Mouse (Mus musculus) left cerebral cortex, adult 8-10 months (tissue): ENCODE measurements around the gene Lcmt2. TPM values are rescaled to one million over a fixed set of nuclear protein-coding genes. Genes with fewer than 3 reads are reported as not detected.
A peak's percentile ranks its signal among the peaks of the same experiment; 100 is the strongest.

Experiments used
- DNase-seq, 2 experiments: peaks; one replicate each; pipeline ENCODE4 v3.0.0; 2022; ENCODE audit warnings: low spot score in 2 of 2
- total RNA-seq, 4 experiments: library from RNA; stranded (reverse); gene quantifications; 2 replicates each; pipeline ENCODE4 v1.2.4; 2022

The Lcmt2 gene
- total RNA-seq, 4 experiments from 2014 or later, result 7.1 to 9.8 (median 7.4) TPM

GRCm38 (mm10) chr2:121119260-121119659 lies 21.2 kb downstream of the Lcmt2 start:
- DNase-seq, result no peak

DNA sequence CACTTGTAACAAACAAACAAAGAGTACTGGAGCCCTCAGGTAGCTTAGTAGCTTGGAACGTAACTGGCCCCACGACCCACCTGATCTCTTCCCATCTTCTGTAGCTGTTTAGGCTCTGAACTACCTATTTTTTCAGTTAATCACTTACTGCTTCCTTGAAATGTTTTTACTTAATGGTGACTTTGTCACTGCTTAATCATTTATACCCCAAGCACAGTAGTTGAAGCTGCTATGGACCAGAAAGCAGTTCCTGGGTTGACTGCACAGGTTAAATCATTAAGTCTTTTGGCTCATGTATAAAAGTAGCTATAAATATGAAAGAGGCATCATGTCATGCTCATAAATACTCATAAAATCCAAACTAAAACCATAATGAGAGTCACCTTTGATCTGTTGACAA lies 25.0 kb downstream of the Lcmt2 start:
- no peak for DNase-seq

DNA sequence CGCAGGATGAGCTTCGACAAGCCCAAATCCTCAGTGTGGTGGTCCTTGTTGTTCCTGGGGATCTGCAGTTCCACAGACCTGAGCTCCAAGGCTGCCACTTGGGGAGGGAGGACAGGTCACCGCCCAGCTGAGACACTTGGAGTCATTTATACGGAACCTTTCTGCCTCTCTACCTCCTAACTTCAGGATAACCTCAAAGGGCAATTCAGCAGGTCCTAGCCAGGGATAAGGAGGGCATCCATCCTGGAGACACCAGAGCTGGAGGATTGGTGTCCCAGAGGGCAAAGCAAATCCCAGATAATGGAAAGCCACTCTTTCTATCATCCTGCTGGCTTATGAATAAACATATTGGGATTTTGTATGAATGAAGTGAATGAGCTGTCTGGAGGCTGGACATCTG lies 30.8 kb downstream of the Lcmt2 start, which contains the start of gene Tgm7:
Gene Tgm7 (minus strand): TSS at position 101 of the 400 bp plus-strand sequence.
- DNase-seq, result no peak

DNA sequence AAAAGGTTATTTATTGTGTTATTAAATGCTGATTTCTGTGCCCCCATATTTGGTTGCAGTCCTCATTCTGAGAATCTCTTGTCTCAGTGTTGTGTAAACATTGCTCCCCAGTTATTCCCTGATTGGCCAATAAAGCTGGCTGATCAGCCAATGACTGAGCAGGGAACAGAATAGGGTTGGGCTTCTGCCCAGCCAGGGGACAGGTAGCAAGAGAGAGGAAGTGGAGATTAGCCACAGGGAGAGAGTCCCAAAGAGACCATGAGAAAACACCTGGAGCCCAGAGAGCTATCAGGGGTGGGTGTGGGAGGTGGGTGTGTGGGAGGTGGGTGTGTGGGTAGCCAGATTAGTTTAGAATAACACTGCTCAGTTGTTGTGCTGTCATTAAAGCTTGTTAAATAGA lies 34.5 kb downstream of the Lcmt2 start:
- DNase-seq, result no peak

GRCm38 (mm10) chr2:121102051-121102450 lies 38.4 kb downstream of the Lcmt2 start:
- peak; percentile 31 to 44 for DNase-seq

- no peak for DNase-seq
Measured at GRCm38 (mm10) chr2:121089751-121090150, 50.7 kb downstream of the Lcmt2 start.

DNA sequence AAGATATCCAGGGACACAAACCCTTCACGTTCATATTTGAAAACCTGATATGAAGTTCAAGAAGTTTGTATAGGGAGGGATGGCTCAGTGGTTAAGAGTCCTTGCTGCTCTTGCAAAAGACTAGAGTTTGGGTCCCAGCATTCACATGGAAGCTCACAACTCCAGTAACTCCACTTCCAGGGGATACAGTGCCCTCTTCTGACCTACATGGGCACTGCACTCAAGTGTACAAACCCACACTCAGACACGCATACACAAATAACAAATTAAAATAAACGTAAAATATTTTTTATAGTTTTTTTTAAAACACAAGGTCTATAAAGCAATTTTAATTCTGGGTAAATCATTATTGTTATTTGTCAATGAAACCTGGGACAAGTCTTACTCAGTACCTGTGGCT lies 51.9 kb downstream of the Lcmt2 start:
- no peak for DNase-seq

GRCm38 (mm10) chr2:121085480-121086185 lies 54.8 kb downstream of the Lcmt2 start, which contains the start of gene Tgm5:
Gene Tgm5 (minus strand): TSS chr2:121085841.
- DNase-seq, result no peak

DNA sequence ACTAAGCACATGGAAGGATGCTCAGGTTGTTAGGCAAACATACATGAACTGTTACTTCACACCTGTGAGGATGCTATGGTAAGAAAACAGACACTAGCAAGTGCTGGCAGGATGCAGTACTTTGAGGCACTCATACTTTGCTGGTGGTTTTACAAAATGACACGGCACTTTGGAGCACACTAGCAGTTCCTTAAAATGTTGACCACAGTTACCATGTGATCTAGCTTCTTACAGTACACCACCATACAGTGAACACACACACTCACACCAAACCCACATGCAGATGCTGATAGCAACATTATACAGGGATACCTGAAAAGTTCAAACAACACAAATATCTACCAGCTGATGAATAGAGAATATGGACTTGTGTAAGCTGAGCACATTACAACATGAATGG lies 57.8 kb downstream of the Lcmt2 start:
- no peak for DNase-seq

Other genes starting within 250 kb of the Lcmt2 start
- gene Ubr1, start 169.9 kb downstream of the Lcmt2 start, total RNA-seq, result 10 to 100 TPM; 40.6 to 46.5 (median 44.4) TPM
- gene Tmem62, start 163.6 kb downstream of the Lcmt2 start, total RNA-seq, result 10 to 100 TPM; 22.7 to 30.4 (median 25.3) TPM
- gene Ccndbp1, start 132.2 kb downstream of the Lcmt2 start, total RNA-seq, result 10 to 100 TPM; 56.9 to 60.5 (median 59.9) TPM
- gene Epb42, start 103.6 kb downstream of the Lcmt2 start, total RNA-seq, result not detected
- gene Tgm5, start 54.8 kb downstream of the Lcmt2 start, total RNA-seq, result not detected
- gene Tgm7, start 30.9 kb downstream of the Lcmt2 start, total RNA-seq, result under 1 TPM in 2 of 4 experiments, not detected in 2; 0.30 to 0.35 TPM
- gene Adal, start 225 bp downstream of the Lcmt2 start, total RNA-seq, result 10 to 100 TPM; 17.6 to 19.9 (median 18.6) TPM
- gene Tubgcp4, start 30.0 kb upstream of the Lcmt2 start, total RNA-seq, result 10 to 100 TPM; 34.4 to 39.3 (median 34.7) TPM
- 1 to 10 TPM; 4.9 to 6.5 (median 6.0) TPM for gene Zscan29, start 30.5 kb upstream of the Lcmt2 start, total RNA-seq
- 100 to 1,000 TPM; 139 to 154 (median 147) TPM for gene Trp53bp1, start 130.8 kb upstream of the Lcmt2 start, total RNA-seq
- gene Map1a, start 148.9 kb upstream of the Lcmt2 start, total RNA-seq, result 100 to 1,000 TPM; 617 to 748 (median 671) TPM
- 100 to 1,000 TPM; 121 to 145 (median 130) TPM for gene Ppip5k1, start 214.7 kb upstream of the Lcmt2 start, total RNA-seq
- 100 to 1,000 TPM; 418 to 426 (median 425) TPM for gene Ckmt1, start 217.1 kb upstream of the Lcmt2 start, total RNA-seq
- under 1 TPM; 0.09 to 0.91 (median 0.32) TPM for gene Strc, start 246.5 kb upstream of the Lcmt2 start, total RNA-seq